ENCODE assay signal across 17 mouse cellular contexts in genomic region chr4:139140267-139140666, GRCm38 (mm10). TPM values are rescaled to one million over a fixed set of nuclear protein-coding genes. Genes with fewer than 3 reads are reported as not detected.
DNase-seq lines count a peak whose midpoint lies in the region; ATAC-seq and TF ChIP-seq lines count a peak whose summit lies in the region.
"Had no signal": no experiment of that assay in that cellular context is flagged by ENCODE, and none has a peak within 500 bp of the region (broad histone marks: within the 10 kb centered on the region; RNA-seq: fewer than 3 reads in every experiment).

No protein-coding gene starts in this region.

- DNase-seq in heart, postnatal 0 days (ENCODE audit: low spot score) = no peak
- DNase-seq in heart, adult 8-10 months (ENCODE audit: low spot score) = no peak
- no peak for DNase-seq in liver, postnatal 0 days
- DNase-seq in induced T-regulatory cell, adult 2 months (ENCODE audit: low read depth) = peak; percentile 46
- no peak for DNase-seq in heart, adult 11 months
- DNase-seq in right cerebral cortex, postnatal 36 days (ENCODE audit: low spot score in 2 of 2) = no peak
- DNase-seq: adrenal gland, postnatal 10 days; cerebellum, postnatal 10 days; kidney, adult 18-20 months; layer of hippocampus, adult 9-11 months had no signal

- no peak overlapping the region for H3K27ac ChIP-seq in heart, postnatal 0 days (ENCODE audit: low read depth)
- no peak overlapping the region for H3K27ac ChIP-seq in liver, postnatal 0 days (ENCODE audit: low read depth)
- no peak overlapping the region for H3K27ac ChIP-seq in liver, embryonic 12.5 days
- no peak overlapping the region for H3K27ac ChIP-seq in ES-Bruce4 (ENCODE audit: insufficient read depth, low read length)
- H3K27ac ChIP-seq: forebrain, embryonic 10.5 days; heart, embryonic 13.5 days; hindbrain, embryonic 12.5 days had no signal

- TF ChIP-seq POLR2A in ES-Bruce4 (IDR thresholded peaks at IDR 0.05; ENCODE audit: insufficient read depth, low read length) = no peak

- TF ChIP-seq CTCF in heart, postnatal 0 days (IDR thresholded peaks at IDR 0.05; ENCODE audit: low read depth) = peak; percentile 34
- TF ChIP-seq CTCF in liver, postnatal 0 days (IDR thresholded peaks at IDR 0.05; ENCODE audit: low read depth) = peak; percentile 54
- TF ChIP-seq CTCF in ES-Bruce4 (IDR thresholded peaks at IDR 0.05; ENCODE audit: low read depth, low read length) = peak; percentile 42

- H3K36me3 ChIP-seq in heart, postnatal 0 days (replicated peaks; ENCODE audit: control insufficient read depth, insufficient read depth, low read length) = no peaks in the 10 kb centered on the region
- no peaks in the 10 kb centered on the region for H3K36me3 ChIP-seq in liver, postnatal 0 days (replicated peaks; ENCODE audit: insufficient read depth, low read length)
- no peaks in the 10 kb centered on the region for H3K36me3 ChIP-seq in liver, embryonic 12.5 days
- no peaks in the 10 kb centered on the region for H3K36me3 ChIP-seq in ES-Bruce4 (ENCODE audit: control insufficient read depth, insufficient read depth, low read length, poor library complexity, severe bottlenecking)
- H3K36me3 ChIP-seq: forebrain, embryonic 10.5 days; heart, embryonic 13.5 days; hindbrain, embryonic 12.5 days had no signal

- H3K27me3 ChIP-seq in heart, postnatal 0 days (ENCODE audit: control insufficient read depth, insufficient read depth, low read length) = no peaks in the 10 kb centered on the region
- H3K27me3 ChIP-seq in liver, postnatal 0 days (ENCODE audit: insufficient read depth, low read length) = no peaks in the 10 kb centered on the region
- no peaks in the 10 kb centered on the region for H3K27me3 ChIP-seq in liver, embryonic 12.5 days (replicated peaks)
- H3K27me3 ChIP-seq in ES-Bruce4 (ENCODE audit: control insufficient read depth, insufficient read depth, low read length, poor library complexity, severe bottlenecking) = no peaks in the 10 kb centered on the region; the same call in 1 of the 2 replicates
- H3K27me3 ChIP-seq: heart, embryonic 13.5 days; hindbrain, embryonic 12.5 days had no signal

- H3K4me1 ChIP-seq in heart, postnatal 0 days (ENCODE audit: control insufficient read depth, insufficient read depth) = no peaks in the 10 kb centered on the region
- peaks cover 2% of the 10 kb centered on the region; the same call in 1 of the 2 replicates for H3K4me1 ChIP-seq in liver, postnatal 0 days (ENCODE audit: insufficient read depth)
- H3K4me1 ChIP-seq in liver, embryonic 12.5 days = no peaks in the 10 kb centered on the region
- no peaks in the 10 kb centered on the region for H3K4me1 ChIP-seq in ES-Bruce4 (ENCODE audit: control insufficient read depth, insufficient read depth, low read length)
- H3K4me1 ChIP-seq: heart, embryonic 13.5 days had no signal

- ATAC-seq in heart, postnatal 0 days (ENCODE audit: insufficient read depth, low read depth) = no peak
- ATAC-seq in liver, postnatal 0 days = no peak
- ATAC-seq in liver, embryonic 12.5 days = no peak

- no peaks in the 10 kb centered on the region for H3K9me3 ChIP-seq in heart, postnatal 0 days (replicated peaks; ENCODE audit: control insufficient read depth, low read length)
- no peaks in the 10 kb centered on the region for H3K9me3 ChIP-seq in liver, postnatal 0 days (ENCODE audit: low read length)
- H3K9me3 ChIP-seq in liver, embryonic 12.5 days (replicated peaks) = 0 out of 2 replicates have a peak, but pooled peaks cover 4% of the 10 kb centered on the region
- H3K9me3 ChIP-seq in ES-Bruce4 (replicated peaks; ENCODE audit: control insufficient read depth, insufficient read depth, low read length, poor library complexity, severe bottlenecking) = no peaks in the 10 kb centered on the region
- H3K9me3 ChIP-seq: heart, embryonic 13.5 days; hindbrain, embryonic 12.5 days had no signal

- no peak for TF ChIP-seq EP300 in heart, postnatal 0 days (IDR thresholded peaks at IDR 0.05; ENCODE audit: low read depth)
- TF ChIP-seq EP300 in liver, postnatal 0 days (IDR thresholded peaks at IDR 0.05; ENCODE audit: low read depth) = no peak
- TF ChIP-seq EP300 in ES-Bruce4 (IDR thresholded peaks at IDR 0.05; ENCODE audit: insufficient read depth, low read depth, low read length) = no peak

- 64% methylated on average over 2 of the region's 2 CpGs for WGBS in heart, postnatal 0 days
- 68% methylated on average over 2 of the region's 2 CpGs for WGBS in liver, postnatal 0 days (ENCODE audit: insufficient replicate concordance)
- 45% methylated on average over 2 of the region's 2 CpGs for WGBS in liver, embryonic 12.5 days (ENCODE audit: insufficient replicate concordance)

- H3K4me2 ChIP-seq in heart, postnatal 0 days (ENCODE audit: low read depth, low read length) = no peak overlapping the region
- H3K4me2 ChIP-seq in liver, postnatal 0 days (ENCODE audit: low read depth, low read length) = no peak overlapping the region
- H3K4me2 ChIP-seq in liver, embryonic 12.5 days = no peak overlapping the region
- H3K4me2 ChIP-seq: heart, embryonic 13.5 days; hindbrain, embryonic 12.5 days had no signal

- H3K9ac ChIP-seq in heart, postnatal 0 days (replicated peaks; ENCODE audit: low read depth, low read length) = no peak overlapping the region
- H3K9ac ChIP-seq in liver, postnatal 0 days (replicated peaks) = no peak overlapping the region
- no peak overlapping the region for H3K9ac ChIP-seq in liver, embryonic 12.5 days
- no peak overlapping the region for H3K9ac ChIP-seq in ES-Bruce4 (ENCODE audit: low read depth, poor library complexity, severe bottlenecking)
- H3K9ac ChIP-seq: heart, embryonic 13.5 days; hindbrain, embryonic 12.5 days had no signal

- H3K4me3 ChIP-seq in heart, postnatal 0 days (ENCODE audit: low read depth, low read length) = no peak overlapping the region
- H3K4me3 ChIP-seq in liver, postnatal 0 days (ENCODE audit: low read depth, low read length) = no peak overlapping the region
- no peak overlapping the region for H3K4me3 ChIP-seq in liver, embryonic 12.5 days
- no peak overlapping the region for H3K4me3 ChIP-seq in ES-Bruce4 (ENCODE audit: low read depth, low read length)
- H3K4me3 ChIP-seq: forebrain, embryonic 10.5 days; heart, embryonic 13.5 days; hindbrain, embryonic 12.5 days; myocyte had no signal

RNA-seq across cellular contexts. Expression of gene Minos1, which starts 9.4 kb away (rescaled TPM):
- 29.2 and 33.2 TPM in 2 replicates for total RNA-seq in heart, postnatal 0 days (2014; rRNA removed; ENCODE audit: low replicate concordance)
- 1,270 and 1,334 TPM in 2 replicates for polyA plus RNA-seq in heart, postnatal 0 days (2015; fragmentation: Nextera tagmentation; extraction: Ambion mirVana)
- total RNA-seq in heart, adult 8-10 months (2022) = 100 to 1,000 TPM; 570 to 700 (median 625) TPM
- 384 and 387 TPM in 2 replicates for polyA plus RNA-seq in liver, postnatal 0 days (2015; fragmentation: Nextera tagmentation; extraction: Ambion mirVana)
- polyA plus RNA-seq in liver, embryonic 12.5 days (2016; fragmentation: Nextera tagmentation; extraction: Ambion mirVana) = 401 and 406 TPM in 2 replicates
- polyA plus RNA-seq in ES-Bruce4 (2011; ENCODE audit: insufficient read depth, insufficient read length, low read depth, missing spikeins) = 137 and 154 TPM in 2 replicates

RNA-seq across cellular contexts. Expression of gene Nbl1, which starts 47.5 kb away (rescaled TPM):
- 33.2 and 55.8 TPM in 2 replicates for total RNA-seq in heart, postnatal 0 days (2014; rRNA removed; ENCODE audit: low replicate concordance)
- 14.2 and 16.8 TPM in 2 replicates for polyA plus RNA-seq in heart, postnatal 0 days (2015; fragmentation: Nextera tagmentation; extraction: Ambion mirVana)
- total RNA-seq in heart, adult 8-10 months (2022) = 10 to 100 TPM; 15.1 to 21.3 (median 19.2) TPM
- 3.0 and 3.1 TPM in 2 replicates for polyA plus RNA-seq in liver, postnatal 0 days (2015; fragmentation: Nextera tagmentation; extraction: Ambion mirVana)
- 2.1 and 2.5 TPM in 2 replicates for polyA plus RNA-seq in liver, embryonic 12.5 days (2016; fragmentation: Nextera tagmentation; extraction: Ambion mirVana)
- polyA plus RNA-seq in ES-Bruce4 (2011; ENCODE audit: insufficient read depth, insufficient read length, low read depth, missing spikeins) = 4.3 and 5.1 TPM in 2 replicates
- total RNA-seq: megakaryocyte-erythroid progenitor cell, adult 5-6 weeks had no signal

RNA-seq across cellular contexts. Expression of gene Capzb, which starts 52.4 kb away (rescaled TPM):
- total RNA-seq in heart, postnatal 0 days (2014; rRNA removed; ENCODE audit: low replicate concordance) = 131 and 177 TPM in 2 replicates
- 355 and 363 TPM in 2 replicates for polyA plus RNA-seq in heart, postnatal 0 days (2015; fragmentation: Nextera tagmentation; extraction: Ambion mirVana)
- total RNA-seq in heart, adult 8-10 months (2022) = 100 to 1,000 TPM; 354 to 406 (median 379) TPM
- 136 and 143 TPM in 2 replicates for polyA plus RNA-seq in liver, postnatal 0 days (2015; fragmentation: Nextera tagmentation; extraction: Ambion mirVana)
- polyA plus RNA-seq in liver, embryonic 12.5 days (2016; fragmentation: Nextera tagmentation; extraction: Ambion mirVana) = 208 and 209 TPM in 2 replicates
- polyA plus RNA-seq in ES-Bruce4 (2011; ENCODE audit: insufficient read depth, insufficient read length, low read depth, missing spikeins) = 293 and 299 TPM in 2 replicates
